ENCODE assay signal across 20 mouse cellular contexts in the genomic region with DNA sequence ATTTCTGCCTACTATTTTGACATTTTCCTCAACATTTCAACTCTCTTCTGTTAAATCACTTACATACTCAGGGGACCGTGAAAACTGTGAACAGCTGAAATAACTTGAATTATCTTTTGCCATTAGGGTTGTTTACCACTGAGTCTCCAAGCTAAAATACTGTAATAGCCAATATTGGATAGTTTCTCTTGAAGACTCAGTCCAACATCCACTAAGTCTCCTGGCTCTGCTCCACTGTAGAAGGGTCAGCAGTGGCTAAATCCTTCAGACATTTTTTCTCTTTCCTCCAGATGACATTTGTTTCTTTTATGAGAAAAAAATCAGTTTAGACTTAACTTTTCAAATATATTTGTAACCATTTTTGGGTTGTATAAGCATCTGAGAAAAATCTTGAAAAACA.
"Had no signal": no experiment of that assay in that cellular context is flagged by ENCODE, and none has a peak within 500 bp of the region (broad histone marks: within the 10 kb centered on the region; RNA-seq: fewer than 3 reads in every experiment).

No protein-coding gene starts in this region.

- DNase-seq: gastrocnemius, postnatal 14 days; gastrocnemius, postnatal 36 days; heart, adult 2 months; heart, postnatal 14 days; heart, postnatal 36 days; kidney, adult 11 months; kidney, adult 2 months; kidney, adult 9 months; layer of hippocampus, adult 9-11 months; layer of hippocampus, postnatal 36 days; left cerebral cortex, postnatal 4 days had no signal

- H3K4me3 ChIP-seq: heart, adult 2 months; hindbrain, embryonic 13.5 days; hindbrain, embryonic 15.5 days; limb, embryonic 13.5 days; limb, embryonic 15.5 days; liver, embryonic 12.5 days had no signal

- H3K27ac ChIP-seq: heart, adult 2 months; hindbrain, embryonic 13.5 days; hindbrain, embryonic 15.5 days; hindbrain, postnatal 0 days; limb, embryonic 13.5 days; limb, embryonic 15.5 days; liver, embryonic 12.5 days; liver, embryonic 14.5 days had no signal

- H3K36me3 ChIP-seq: hindbrain, embryonic 13.5 days; hindbrain, embryonic 15.5 days; limb, embryonic 13.5 days; limb, embryonic 15.5 days; liver, embryonic 12.5 days had no signal

- ATAC-seq: hindbrain, postnatal 0 days; intestine, embryonic 16.5 days; liver, embryonic 12.5 days had no signal

- H3K4me2 ChIP-seq: heart, embryonic 11.5 days; hindbrain, embryonic 13.5 days; hindbrain, embryonic 15.5 days; limb, embryonic 13.5 days; limb, embryonic 15.5 days; liver, embryonic 12.5 days had no signal

- H3K9me3 ChIP-seq: hindbrain, embryonic 13.5 days; hindbrain, embryonic 15.5 days; limb, embryonic 13.5 days; limb, embryonic 15.5 days; liver, embryonic 12.5 days had no signal

- H3K4me1 ChIP-seq: hindbrain, embryonic 13.5 days; hindbrain, embryonic 15.5 days; limb, embryonic 13.5 days; limb, embryonic 15.5 days; liver, embryonic 12.5 days had no signal

- H3K27me3 ChIP-seq: hindbrain, embryonic 13.5 days; hindbrain, embryonic 15.5 days; limb, embryonic 13.5 days; limb, embryonic 15.5 days; liver, embryonic 12.5 days had no signal

- H3K9ac ChIP-seq: hindbrain, embryonic 13.5 days; hindbrain, embryonic 15.5 days; limb, embryonic 13.5 days; limb, embryonic 15.5 days; liver, embryonic 12.5 days; liver, embryonic 14.5 days had no signal
